Mouse (Mus musculus): Measurements from ENCODE around the gene Tldc2. TPM values are rescaled to one million over a fixed set of nuclear protein-coding genes. Genes with fewer than 3 reads are reported as not detected.

Tldc2 gene
- polyA plus RNA-seq, 1 experiment from 2014 or later, result not detected

GRCm38 (mm10) chr2:157141962-157142361 is 55.1 kb downstream of the Tldc2 start:
- H3K27ac ChIP-seq (ENCODE audit: low read length), result no peak overlapping the region
- H3K4me3 ChIP-seq (ENCODE audit: low read length), result no peak overlapping the region
- no peak overlapping the region for H3K4me2 ChIP-seq (ENCODE audit: low read depth, low read length)
- no peak for ATAC-seq
- H3K4me1 ChIP-seq (ENCODE audit: control insufficient read depth, insufficient read depth, low read length), result peaks cover 5% of the 10 kb centered on the region; the same call in 1 of the 2 replicates
- H3K36me3 ChIP-seq (ENCODE audit: control insufficient read depth, insufficient read depth, low read length), result no peaks in the 10 kb centered on the region
- H3K9me3 ChIP-seq (ENCODE audit: control insufficient read depth, low read length), result no peaks in the 10 kb centered on the region
- H3K27me3 ChIP-seq (replicated peaks; ENCODE audit: control insufficient read depth, insufficient read depth, low read length), result no peaks in the 10 kb centered on the region
- H3K9ac ChIP-seq (ENCODE audit: low read depth, low read length), result no peak overlapping the region
- 79% methylated on average over 4 of the region's 4 CpGs for WGBS

DNA sequence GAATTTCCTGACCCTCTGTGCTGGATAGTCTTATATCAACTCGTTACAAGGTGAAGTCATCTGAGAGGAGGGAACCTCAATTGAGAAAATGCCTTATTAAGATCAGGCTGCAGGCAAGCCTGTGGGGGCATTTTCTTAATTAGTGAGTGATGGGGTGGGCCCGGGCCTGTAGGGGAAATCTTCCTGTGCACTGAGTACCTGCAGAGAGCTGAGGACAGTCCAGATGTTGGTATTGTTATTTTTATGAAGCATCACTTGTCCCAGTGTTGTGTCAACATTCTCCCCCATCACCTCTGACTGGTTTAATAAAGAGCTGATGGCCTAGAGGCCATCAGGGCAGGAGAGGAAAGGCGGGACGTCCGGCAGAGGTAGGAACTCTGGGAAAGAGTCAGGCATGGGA is 57.3 kb downstream of the Tldc2 start:
- no peak for ATAC-seq
- Histone ChIP-seq H3K9ac (ENCODE audit: low read depth, low read length) (no peak overlapping the region), H3K4me3 (ENCODE audit: low read length) (no peak overlapping the region), H3K36me3 (ENCODE audit: control insufficient read depth, insufficient read depth, low read length) (peaks cover 3% of the 10 kb centered on the region; the same call in 1 of the 2 replicates), H3K27me3 (replicated peaks; ENCODE audit: control insufficient read depth, insufficient read depth, low read length) (no peaks in the 10 kb centered on the region), H3K4me1 (ENCODE audit: control insufficient read depth, insufficient read depth, low read length) (peaks cover 5% of the 10 kb centered on the region; the same call in 1 of the 2 replicates), H3K4me2 (ENCODE audit: low read depth, low read length) (no peak overlapping the region), H3K9me3 (ENCODE audit: control insufficient read depth, low read length) (no peaks in the 10 kb centered on the region), H3K27ac (ENCODE audit: low read length) (no peak overlapping the region)
- WGBS, result 80% methylated on average over 5 of the region's 5 CpGs

DNA sequence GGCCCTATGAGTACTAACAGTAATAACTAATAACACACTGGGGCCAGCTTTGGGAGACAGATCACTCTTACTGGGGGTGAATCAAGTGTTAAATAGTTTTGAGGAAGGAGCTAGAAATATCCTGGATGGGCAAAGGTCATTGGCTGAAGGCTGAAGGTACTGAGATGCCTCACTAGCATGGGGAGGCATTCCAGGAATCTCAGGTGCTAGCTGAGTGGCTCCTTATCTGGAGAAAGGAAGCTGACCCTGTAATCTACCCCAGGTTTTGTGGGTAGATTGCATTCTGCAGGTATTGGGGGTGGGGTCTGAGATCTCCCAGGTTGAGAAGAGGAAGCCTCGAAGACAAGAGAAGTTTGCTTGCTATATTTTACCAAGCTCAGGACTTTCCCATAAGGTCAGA is 58.3 kb downstream of the Tldc2 start:
- Histone ChIP-seq H3K27me3 (replicated peaks; ENCODE audit: control insufficient read depth, insufficient read depth, low read length) (no peaks in the 10 kb centered on the region), H3K9ac (ENCODE audit: low read depth, low read length) (no peak overlapping the region), H3K36me3 (ENCODE audit: control insufficient read depth, insufficient read depth, low read length) (peaks cover 6% of the 10 kb centered on the region), H3K27ac (ENCODE audit: low read length) (no peak overlapping the region), H3K4me2 (ENCODE audit: low read depth, low read length) (no peak overlapping the region), H3K4me3 (ENCODE audit: low read length) (no peak overlapping the region), H3K9me3 (ENCODE audit: control insufficient read depth, low read length) (no peaks in the 10 kb centered on the region), H3K4me1 (ENCODE audit: control insufficient read depth, insufficient read depth, low read length) (peaks cover 5% of the 10 kb centered on the region; the same call in 1 of the 2 replicates)
- ATAC-seq, result peak; percentile 60
- WGBS, result 50% methylated on average over 1 of the region's 1 CpGs

Other genes starting within 250 kb of the Tldc2 start
- 28.3 and 28.6 TPM in 2 replicates for gene Tgif2, start 247.0 kb upstream of the Tldc2 start, polyA plus RNA-seq (2015; fragmentation: Nextera tagmentation; extraction: Ambion mirVana)
- 5.1 and 5.3 TPM in 2 replicates for gene 4930518I15Rik, start 229.1 kb upstream of the Tldc2 start, polyA plus RNA-seq (2015; fragmentation: Nextera tagmentation; extraction: Ambion mirVana)
- gene Rab5if, start 223.9 kb upstream of the Tldc2 start, polyA plus RNA-seq (2015; fragmentation: Nextera tagmentation; extraction: Ambion mirVana), result 295 and 299 TPM in 2 replicates
- 0.54 and 0.71 TPM in 2 replicates for gene Sla2, start 199.9 kb upstream of the Tldc2 start, polyA plus RNA-seq (2015; fragmentation: Nextera tagmentation; extraction: Ambion mirVana)
- 46.7 and 47.6 TPM in 2 replicates for gene Ndrg3, start 95.0 kb upstream of the Tldc2 start, polyA plus RNA-seq (2015; fragmentation: Nextera tagmentation; extraction: Ambion mirVana)
- gene Dsn1, start 79.9 kb upstream of the Tldc2 start, polyA plus RNA-seq (2015; fragmentation: Nextera tagmentation; extraction: Ambion mirVana), result 23.4 and 25.3 TPM in 2 replicates
- 1.2 and 1.3 TPM in 2 replicates for gene Soga1, start 7.8 kb upstream of the Tldc2 start, polyA plus RNA-seq (2015; fragmentation: Nextera tagmentation; extraction: Ambion mirVana)
- 22.0 and 22.3 TPM in 2 replicates for gene Samhd1, start 48.2 kb downstream of the Tldc2 start, polyA plus RNA-seq (2015; fragmentation: Nextera tagmentation; extraction: Ambion mirVana)
- 12.8 and 15.4 TPM in 2 replicates for gene Rbl1, start 117.5 kb downstream of the Tldc2 start, polyA plus RNA-seq (2015; fragmentation: Nextera tagmentation; extraction: Ambion mirVana)
- gene Rpn2, start 192.0 kb downstream of the Tldc2 start, polyA plus RNA-seq (2015; fragmentation: Nextera tagmentation; extraction: Ambion mirVana), result 341 and 355 TPM in 2 replicates
- 0.34 and 0.54 TPM in 2 replicates for gene Mroh8, start 192.5 kb downstream of the Tldc2 start, polyA plus RNA-seq (2015; fragmentation: Nextera tagmentation; extraction: Ambion mirVana)